Mouse (Mus musculus) heart, adult 2 months (tissue): Measurements from ENCODE around the gene Rab13. TPM values are rescaled to one million over a fixed set of nuclear protein-coding genes. Genes with fewer than 3 reads are reported as not detected.

Source experiments
- DNase-seq, 2 experiments: peaks; one replicate each; pipeline ENCODE4 v3.0.0; 2021
- H3K27ac ChIP-seq: fragments of 200-600 bp; 2 replicates; pipeline ENCODE4 v1.8.1; 2022
- H3K27me3 ChIP-seq: fragments of 200-500 bp; 2 replicates; pipeline ENCODE4 v1.6.1; 2012; ENCODE audit warnings: mild to moderate bottlenecking, low read length, inconsistent platforms, mixed read lengths; ENCODE audit not compliant: control insufficient read depth, insufficient read depth
- H3K36me3 ChIP-seq: fragments of 200-500 bp; 2 replicates; pipeline ENCODE4 v1.6.1; 2012; ENCODE audit warnings: low read length, inconsistent platforms; ENCODE audit not compliant: control insufficient read depth, insufficient read depth
- H3K4me1 ChIP-seq: fragments of 200-500 bp; 2 replicates; pipeline ENCODE4 v1.6.1; 2011; ENCODE audit warnings: low read length; ENCODE audit not compliant: control insufficient read depth, insufficient read depth
- H3K4me3 ChIP-seq: fragments of 200-600 bp; 2 replicates; pipeline ENCODE4 v1.8.1; 2022
- H3K79me2 ChIP-seq: fragments of 200-500 bp; replicated peaks from 2 replicates; pipeline ENCODE4 v1.6.1; 2012; ENCODE audit warnings: mild to moderate bottlenecking, inconsistent platforms, low read length, moderate library complexity, mixed read lengths; ENCODE audit not compliant: control insufficient read depth, insufficient read depth
- H3K9ac ChIP-seq: fragments of 200-500 bp; 2 replicates; pipeline ENCODE4 v1.6.1; 2012; ENCODE audit warnings: low read depth, mild to moderate bottlenecking, control low read depth, inconsistent platforms, low read length, mixed read lengths
- CTCF ChIP-seq: fragments of 200-600 bp; IDR thresholded peaks from 2 replicates; pipeline ENCODE4 v1.8.1; 2022; ENCODE audit warnings: antibody characterized with exemption, mild to moderate bottlenecking, moderate library complexity
- EP300 ChIP-seq: fragments of 200-500 bp; IDR thresholded peaks from 2 replicates; pipeline ENCODE4 v1.6.1; 2011; ENCODE audit warnings: low read depth, low read length, control low read depth; ENCODE audit not compliant: insufficient read depth
- POLR2A ChIP-seq: fragments of 200-500 bp; IDR thresholded peaks from 2 replicates; pipeline ENCODE4 v1.6.1; 2011; ENCODE audit warnings: mild to moderate bottlenecking, low read depth, low read length, control low read depth; ENCODE audit not compliant: insufficient read depth
- WGBS: fragments of 180-500 bp; shearing (Covaris S2); methylation state at CpG from one replicate; pipeline ENCODE4 v1.1.7; 2018; 5-methylcytosine and 5-hydroxymethylcytosine counted together
- intact Hi-C: fragments of 180-260 bp; cut with DNase I; formaldehyde crosslinking; loops from one replicate; pipeline ENCODE4 v1.15.1; 2025
- polyA plus RNA-seq: library from polyadenylated mRNA; depleted of rRNA; stranded (reverse); fragments of >200 nt; gene quantifications from 2 replicates; pipeline ENCODE4 v1.2.3, GENCODE M21; 2012
- total RNA-seq, 2 experiments: library from RNA; stranded (reverse); gene quantifications; 2 replicates each; pipeline ENCODE4 v1.2.3; 2021

The Rab13 gene
- total and polyA plus RNA-seq, 3 experiments: 3.1 to 5.6 (median 5.5) TPM

- peak overlapping the region; percentile 95 for H3K27ac ChIP-seq
- H3K4me3 ChIP-seq: peak overlapping the region; percentile 69
- no peaks in the 10 kb centered on the region for H3K36me3 ChIP-seq
- WGBS: under 1% methylated on average over 20 of the region's 20 CpGs
- H3K9ac ChIP-seq: peak overlapping the region; percentile 79
- intact Hi-C loops: loop anchor here (1.0 to 5.0 kb wide), 4 partner anchors 34 to 247 kb away; partner anchors contain the start of genes Crtc2, Dennd4b and Npr1
- peak; percentile 88 to 89 for DNase-seq
- peaks cover 3% of the 10 kb centered on the region for H3K4me1 ChIP-seq
- H3K27me3 ChIP-seq: no peaks in the 10 kb centered on the region
- no peaks in the 10 kb centered on the region for H3K79me2 ChIP-seq
- TF ChIP-seq POLR2A (peak; percentile 71; the same call in 1 of the 2 replicates), EP300 (no peak)
Observed at GRCm38 (mm10) chr3:90220531-90220951, 7.0 kb downstream of the Rab13 start.

- no peak for DNase-seq
- Histone ChIP-seq H3K27me3 (no peaks in the 10 kb centered on the region), H3K9ac (peak overlapping the region; percentile 14; the same call in 1 of the 2 replicates), H3K27ac (peak overlapping the region; percentile 95), H3K4me1 (peaks cover 3% of the 10 kb centered on the region), H3K79me2 (no peaks in the 10 kb centered on the region), H3K36me3 (no peaks in the 10 kb centered on the region), H3K4me3 (peak overlapping the region; percentile 69)
- intact Hi-C loops: loop anchor here (2.0 to 5.0 kb wide), 3 partner anchors 34 to 246 kb away; partner anchors contain the start of genes Crtc2, Dennd4b and Npr1
- 14% methylated on average over 5 of the region's 5 CpGs for WGBS
- TF ChIP-seq POLR2A (no peak), CTCF (no peak), EP300 (no peak)
Observed at GRCm38 (mm10) chr3:90221123-90221522, 7.6 kb downstream of the Rab13 start.

GRCm38 (mm10) chr3:90222455-90222854, 9.0 kb downstream of the Rab13 start:
- H3K4me3 ChIP-seq: no peak overlapping the region
- TF ChIP-seq CTCF (no peak), POLR2A (no peak), EP300 (no peak)
- intact Hi-C loops: loop anchor here (5.0 kb wide), 1 partner anchor 245 kb away; the partner anchor contains the start of gene Npr1
- no peak overlapping the region for H3K27ac ChIP-seq
- no peak overlapping the region for H3K9ac ChIP-seq
- DNase-seq: no peak
- H3K36me3 ChIP-seq: no peaks in the 10 kb centered on the region
- H3K4me1 ChIP-seq: peaks cover 3% of the 10 kb centered on the region
- 69% methylated on average over 4 of the region's 4 CpGs for WGBS
- H3K27me3 ChIP-seq: no peaks in the 10 kb centered on the region
- H3K79me2 ChIP-seq: no peaks in the 10 kb centered on the region

GRCm38 (mm10) chr3:90222941-90223340, 9.4 kb downstream of the Rab13 start:
- Histone ChIP-seq H3K4me3 (no peak overlapping the region), H3K36me3 (no peaks in the 10 kb centered on the region), H3K79me2 (no peaks in the 10 kb centered on the region), H3K27me3 (no peaks in the 10 kb centered on the region), H3K4me1 (peaks cover 3% of the 10 kb centered on the region), H3K9ac (no peak overlapping the region), H3K27ac (no peak overlapping the region)
- DNase-seq: no peak
- 45% methylated on average over 3 of the region's 3 CpGs for WGBS
- TF ChIP-seq POLR2A (no peak), EP300 (no peak), CTCF (no peak)
- intact Hi-C loops: loop anchor here (5.0 kb wide), 1 partner anchor 244 kb away; the partner anchor contains the start of gene Npr1

- Histone ChIP-seq H3K4me3 (no peak overlapping the region), H3K36me3 (no peaks in the 10 kb centered on the region), H3K27me3 (no peaks in the 10 kb centered on the region), H3K79me2 (no peaks in the 10 kb centered on the region), H3K27ac (no peak overlapping the region), H3K4me1 (peaks cover 3% of the 10 kb centered on the region), H3K9ac (no peak overlapping the region)
- 80% methylated on average over 10 of the region's 10 CpGs for WGBS
- no peak for TF ChIP-seq CTCF
- TF ChIP-seq POLR2A: no peak
- no peak for TF ChIP-seq EP300
- DNase-seq: no peak
- intact Hi-C loops: loop anchor here (5.0 kb wide), 1 partner anchor 243 kb away; the partner anchor contains the start of gene Npr1
Observed at GRCm38 (mm10) chr3:90224331-90224730, 10.8 kb downstream of the Rab13 start.

- peak overlapping the region; percentile 90 for H3K27ac ChIP-seq
- no peak for DNase-seq
- 10% methylated on average over 8 of the region's 8 CpGs for WGBS
- H3K4me1 ChIP-seq: peaks cover 1% of the 10 kb centered on the region; the same call in 1 of the 2 replicates
- intact Hi-C loops: loop anchor here (2.0 kb wide), 1 partner anchor 24 kb away; the partner anchor contains the start of gene Crtc2
- peak overlapping the region; percentile 73 for H3K4me3 ChIP-seq
- no peaks in the 10 kb centered on the region for H3K36me3 ChIP-seq
- TF ChIP-seq POLR2A (no peak), CTCF (no peak), EP300 (no peak)
- peak overlapping the region; percentile 35 for H3K9ac ChIP-seq
- H3K27me3 ChIP-seq: no peaks in the 10 kb centered on the region
- H3K79me2 ChIP-seq: no peaks in the 10 kb centered on the region
Observed at GRCm38 (mm10) chr3:90231075-90231474, 17.6 kb downstream of the Rab13 start.
